In genomic region chr11:56750032-56750431, GRCm38 (mm10) we compare ENCODE assay signal across 22 mouse cellular contexts.
DNase-seq lines count a peak whose midpoint lies in the region; ATAC-seq and TF ChIP-seq lines count a peak whose summit lies in the region.
"Had no signal": no experiment of that assay in that cellular context is flagged by ENCODE, and none has a peak within 500 bp of the region (broad histone marks: within the 10 kb centered on the region; RNA-seq: fewer than 3 reads in every experiment).

No protein-coding gene starts in this region.

- WGBS in forebrain, embryonic 14.5 days: 18% methylated on average over 5 of the region's 5 CpGs

- no peak overlapping the region for H3K4me3 ChIP-seq in layer of hippocampus, adult 2 months
- H3K4me3 ChIP-seq in forebrain, embryonic 14.5 days (ENCODE audit: low read depth, low read length): no peak overlapping the region
- H3K4me3 ChIP-seq: embryonic facial prominence, embryonic 15.5 days; limb, embryonic 10.5 days; liver, embryonic 15.5 days had no signal

- H3K27ac ChIP-seq in layer of hippocampus, adult 2 months: peak overlapping the region; percentile 62; the same call in 1 of the 2 replicates
- no peak overlapping the region for H3K27ac ChIP-seq in forebrain, embryonic 14.5 days (ENCODE audit: low read depth, low read length)
- H3K27ac ChIP-seq: embryonic facial prominence, embryonic 15.5 days; limb, embryonic 10.5 days; liver, embryonic 15.5 days; stomach, postnatal 0 days had no signal

- no peak overlapping the region for H3K9ac ChIP-seq in forebrain, embryonic 14.5 days (ENCODE audit: low read length)
- H3K9ac ChIP-seq: embryonic facial prominence, embryonic 15.5 days; liver, embryonic 15.5 days had no signal

- peak overlapping the region; percentile 7; the same call in 1 of the 2 replicates for H3K4me2 ChIP-seq in forebrain, embryonic 14.5 days (ENCODE audit: low read length)
- H3K4me2 ChIP-seq: embryonic facial prominence, embryonic 15.5 days; heart, embryonic 11.5 days; liver, embryonic 15.5 days had no signal

- H3K9me3 ChIP-seq in forebrain, embryonic 14.5 days (replicated peaks; ENCODE audit: control insufficient read depth, low read length): no peaks in the 10 kb centered on the region
- H3K9me3 ChIP-seq: embryonic facial prominence, embryonic 15.5 days; limb, embryonic 10.5 days; liver, embryonic 15.5 days had no signal

- TF ChIP-seq CTCF in layer of hippocampus, adult 2 months (conservative IDR thresholded peaks at IDR 0.05): no peak

- H3K4me1 ChIP-seq in forebrain, embryonic 14.5 days (ENCODE audit: control insufficient read depth, insufficient read depth, low read length): peaks cover 9% of the 10 kb centered on the region; the same call in 1 of the 2 replicates
- H3K4me1 ChIP-seq: liver, embryonic 15.5 days had no signal

- no peaks in the 10 kb centered on the region for H3K27me3 ChIP-seq in forebrain, embryonic 14.5 days (replicated peaks; ENCODE audit: control insufficient read depth, insufficient read depth, low read length)
- H3K27me3 ChIP-seq: embryonic facial prominence, embryonic 15.5 days; liver, embryonic 15.5 days had no signal

- no peak for DNase-seq in layer of hippocampus, adult 2 months (ENCODE audit: low spot score in 2 of 2)
- no peak for DNase-seq in layer of hippocampus, postnatal 14 days (ENCODE audit: low spot score in 2 of 2)
- peak; percentile 33 for DNase-seq in R1 (ENCODE audit: low read depth, low spot score)
- DNase-seq in brain, adult 2 months (ENCODE audit: low read depth, low spot score): peak; percentile 31
- DNase-seq in forebrain, embryonic 14.5 days (ENCODE audit: low spot score): peak; percentile 26
- DNase-seq in right cerebral cortex, postnatal 14 days: no peak
- no peak for DNase-seq in spleen, postnatal 14 days (ENCODE audit: low spot score in 2 of 2)
- no peak for DNase-seq in kidney, postnatal 10 days
- DNase-seq: adrenal gland, adult 8-10 months; cerebellum, adult 9-10 months; gastrocnemius, postnatal 14 days; heart, adult 11 months; kidney, adult 11 months; liver; lung, postnatal 10 days; thymus, adult 2 months had no signal

- peak; percentile 49; the same call in 1 of the 2 replicates for ATAC-seq in forebrain, embryonic 14.5 days
- ATAC-seq: activated CD4-positive, CD25-positive, alpha-beta regulatory T cell, adult 4 months had no signal

- no peaks in the 10 kb centered on the region for H3K36me3 ChIP-seq in forebrain, embryonic 14.5 days (ENCODE audit: control insufficient read depth, insufficient read depth, low read length)
- H3K36me3 ChIP-seq: embryonic facial prominence, embryonic 15.5 days; limb, embryonic 10.5 days; liver, embryonic 15.5 days had no signal

Comparison
In these comparisons a context has a peak if more than half of its experiments do, and no peak if none do; other contexts are left out.
1. DNase-seq: peak in R1 (single experiment), brain, adult 2 months (single experiment) and forebrain, embryonic 14.5 days (single experiment); none in layer of hippocampus, adult 2 months (0 of 2), layer of hippocampus, postnatal 14 days (0 of 2), right cerebral cortex, postnatal 14 days (single experiment), spleen, postnatal 14 days (0 of 2) and kidney, postnatal 10 days (single experiment).